Comparison of ENCODE assay signal across 8 mouse cellular contexts in the genomic region with DNA sequence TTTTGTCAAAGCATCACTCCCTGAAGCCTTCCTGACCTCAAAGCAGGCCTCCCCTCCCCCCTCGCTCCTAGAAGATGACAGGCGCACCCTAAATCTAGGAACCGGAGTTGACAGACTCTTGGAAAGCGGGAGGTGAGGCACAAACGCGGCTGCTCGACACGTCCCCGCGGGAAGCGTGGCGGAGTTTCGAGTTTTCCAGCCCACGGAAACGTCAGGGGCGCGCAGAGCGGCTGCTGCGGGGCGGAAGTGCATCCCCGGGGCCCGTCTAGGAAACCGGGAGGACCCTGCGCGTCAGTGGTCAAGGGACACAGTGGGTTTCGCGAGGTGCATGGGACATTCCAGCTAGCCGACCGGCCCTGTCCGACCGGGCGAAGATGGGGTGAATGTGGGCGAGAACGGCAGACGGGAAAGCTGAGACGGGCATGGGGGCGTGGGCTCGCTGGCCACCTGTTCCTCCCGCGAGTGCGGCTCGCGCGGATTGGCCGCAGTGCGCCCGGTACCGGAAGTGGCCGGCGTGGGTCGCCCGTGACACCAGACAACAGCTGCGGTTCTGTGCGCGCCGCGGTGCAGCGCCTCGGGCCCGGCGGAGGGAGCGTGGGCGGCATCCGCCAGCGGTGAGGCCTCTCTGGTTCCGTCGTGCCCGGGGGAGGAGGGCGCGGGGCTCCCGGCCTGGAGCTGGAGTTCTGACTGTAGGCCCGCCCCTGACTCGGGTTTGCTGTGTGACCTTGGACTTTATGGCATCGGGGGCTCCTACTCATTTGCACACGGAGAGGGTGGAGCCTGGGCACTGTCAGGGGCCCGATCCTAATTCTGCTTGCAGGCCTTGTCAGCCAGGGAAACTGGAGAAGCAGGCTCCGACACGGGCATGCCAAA. TPM values are rescaled to one million over a fixed set of nuclear protein-coding genes. Genes with fewer than 3 reads are reported as not detected.
DNase-seq lines count a peak whose midpoint lies in the region; ATAC-seq and TF ChIP-seq lines count a peak whose summit lies in the region.

Gene Zfp3 (plus strand): TSS at position 274 of the 873 bp plus-strand sequence.

- in situ Hi-C loops in ES-E14 (cut with MboI; ENCODE audit: low sequenced_read_pairs in 2 of 2, unreplicated experiment in 2 of 2), result no loop called here

- peak within 1 kb of the TSS; percentile 63 for H3K4me2 ChIP-seq in forebrain, embryonic 16.5 days (ENCODE audit: low read length)
- peak within 1 kb of the TSS; percentile 82 for H3K4me2 ChIP-seq in lung, embryonic 14.5 days

- no peaks in the 10 kb centered on the region for H3K27me3 ChIP-seq in forebrain, embryonic 16.5 days (replicated peaks; ENCODE audit: control insufficient read depth, insufficient read depth, low read length)
- no peaks in the 10 kb centered on the region for H3K27me3 ChIP-seq in lung, embryonic 14.5 days (ENCODE audit: insufficient read depth, low read length)

- H3K9ac ChIP-seq in ES-E14 (ENCODE audit: insufficient read depth, low read depth, low read length, poor library complexity, severe bottlenecking), result peak within 1 kb of the TSS; percentile 79
- peak within 1 kb of the TSS; percentile 89 for H3K9ac ChIP-seq in forebrain, embryonic 16.5 days (replicated peaks; ENCODE audit: low read depth, low read length)
- H3K9ac ChIP-seq in lung, embryonic 14.5 days, result peak within 1 kb of the TSS; percentile 75

- ATAC-seq in forebrain, embryonic 16.5 days, result peak; percentile 88
- ATAC-seq in lung, embryonic 14.5 days (ENCODE audit: insufficient read depth), result peak; percentile 85

- H3K4me3 ChIP-seq in ES-E14 (ENCODE audit: insufficient read depth in 1 of 2, low read depth in 1 of 2, low read length in 2 of 2, poor library complexity in 1 of 2, severe bottlenecking in 1 of 2), result peak within 1 kb of the TSS; percentile 77 to 97
- H3K4me3 ChIP-seq in forebrain, embryonic 16.5 days (replicated peaks; ENCODE audit: low read length), result peak within 1 kb of the TSS; percentile 88
- H3K4me3 ChIP-seq in lung, embryonic 14.5 days (ENCODE audit: low read depth, low read length), result peak within 1 kb of the TSS; percentile 69
- H3K4me3 ChIP-seq in olfactory bulb, adult 2 months (ENCODE audit: insufficient read depth, low read depth, low read length), result peak within 1 kb of the TSS; percentile 71

- under 1% methylated on average over 74 of the region's 78 CpGs for whole genome bisulfite sequencing in forebrain, embryonic 16.5 days
- WGBS in lung, embryonic 14.5 days, result under 1% methylated on average over 78 of the region's 78 CpGs
- under 1% methylated on average over 78 of the region's 78 CpGs for WGBS in olfactory bulb, adult 2 months

- no peaks in the 10 kb centered on the region for H3K9me3 ChIP-seq in ES-E14 (ENCODE audit: control insufficient read depth, insufficient read depth, low read depth, low read length)
- H3K9me3 ChIP-seq in forebrain, embryonic 16.5 days (ENCODE audit: control insufficient read depth, low read length), result no peaks in the 10 kb centered on the region
- no peaks in the 10 kb centered on the region for H3K9me3 ChIP-seq in lung, embryonic 14.5 days (ENCODE audit: low read depth, low read length)

- intact Hi-C loops in heart, postnatal 36 days (cut with DNase I), result no loop called here

- H3K36me3 ChIP-seq in ES-E14 (ENCODE audit: control insufficient read depth, insufficient read depth, low read length, poor library complexity, severe bottlenecking), result no peaks in the 10 kb centered on the region
- H3K36me3 ChIP-seq in forebrain, embryonic 16.5 days (ENCODE audit: control insufficient read depth, insufficient read depth), result no peaks in the 10 kb centered on the region; the same call in 1 of the 2 replicates
- peaks cover 4% of the 10 kb centered on the region; the same call in 1 of the 2 replicates for H3K36me3 ChIP-seq in lung, embryonic 14.5 days (ENCODE audit: insufficient read depth)

- peak within 1 kb of the TSS; percentile 7; the same call in 1 of the 2 replicates for H3K27ac ChIP-seq in ES-E14 (ENCODE audit: insufficient read depth, low read depth, low read length, poor library complexity, severe bottlenecking)
- peak within 1 kb of the TSS; percentile 69 for H3K27ac ChIP-seq in forebrain, embryonic 16.5 days (ENCODE audit: low read length)
- H3K27ac ChIP-seq in lung, embryonic 14.5 days (ENCODE audit: low read depth), result peak within 1 kb of the TSS; percentile 75
- peak within 1 kb of the TSS; percentile 66 for H3K27ac ChIP-seq in olfactory bulb, adult 2 months (ENCODE audit: insufficient read depth, low read depth, low read length)

- H3K4me1 ChIP-seq in ES-E14 (ENCODE audit: control insufficient read depth in 2 of 2, insufficient read depth in 2 of 2, low read length in 2 of 2, poor library complexity in 1 of 2), result 0 out of 4 replicates have a peak, but pooled peaks cover 0 to 3% of the 10 kb centered on the region in 2 experiments
- H3K4me1 ChIP-seq in forebrain, embryonic 16.5 days (replicated peaks; ENCODE audit: control insufficient read depth, insufficient read depth, low read length), result peaks cover 15% of the 10 kb centered on the region
- H3K4me1 ChIP-seq in lung, embryonic 14.5 days (ENCODE audit: insufficient read depth), result no peaks in the 10 kb centered on the region
- H3K4me1 ChIP-seq in olfactory bulb, adult 2 months (ENCODE audit: control insufficient read depth, insufficient read depth, low read length), result peaks cover 6% of the 10 kb centered on the region

- DNase-seq in ES-E14 (ENCODE audit: low read depth, low spot score), result peak; percentile 45
- peak; percentile 81 to 86 for DNase-seq in cerebellum, adult 18-20 months
- DNase-seq in heart, postnatal 36 days, result peak; percentile 73 to 83
- peak; percentile 73 to 77 for DNase-seq in layer of hippocampus, adult 8-10 months (ENCODE audit: low spot score in 2 of 2)
- DNase-seq in lung, embryonic 14.5 days, result peak; percentile 70
- peak; percentile 73 to 78 for DNase-seq in thymus, adult 18-20 months

- peak; percentile 42; the same call in 1 of the 2 replicates for TF ChIP-seq POLR2A in olfactory bulb, adult 2 months (IDR thresholded peaks at IDR 0.05; ENCODE audit: insufficient read depth, low read depth, low read length)

- TF ChIP-seq CTCF in lung, embryonic 14.5 days (IDR thresholded peaks at IDR 0.05; ENCODE audit: low read depth), result no peak
- no peak for TF ChIP-seq CTCF in olfactory bulb, adult 2 months (IDR thresholded peaks at IDR 0.05; ENCODE audit: insufficient read depth, low read depth, low read length)

TF ChIP-seq in ES-E14, 5 proteins besides CTCF, POLR2A, EP300 and RAD21:
- TF ChIP-seq ZC3H11A (IDR thresholded peaks at IDR 0.05; ENCODE audit: borderline replicate concordance, low read depth, low read length) (no peak), MAFK (IDR thresholded peaks at IDR 0.05; ENCODE audit: insufficient read depth, low read depth, low read length) (no peak), HCFC1 (IDR thresholded peaks at IDR 0.05; ENCODE audit: borderline replicate concordance, insufficient read depth, low read length) (no peak; the same call in 1 of the 2 replicates), ZNF384 (IDR thresholded peaks at IDR 0.05; ENCODE audit: low read depth, low read length) (no peak), CHD2 (IDR thresholded peaks at IDR 0.05; ENCODE audit: low read depth, low read length) (no peak)
TF ChIP-seq in ES-E14: peak in this region for 0.

RNA-seq across cellular contexts. Expression of gene Zfp3, which starts in this region (rescaled TPM):
- total RNA-seq in ES-E14 (2012; rRNA removed), result 1.4 and 2.1 TPM in 2 replicates
- polyA plus RNA-seq in forebrain, embryonic 16.5 days (2015; fragmentation: Nextera tagmentation; extraction: Ambion mirVana), result 18.2 and 18.9 TPM in 2 replicates
- 1 to 10 TPM; 6.5 to 6.7 TPM for total RNA-seq in heart, postnatal 36 days (2021)
- total RNA-seq in layer of hippocampus, adult 8-10 months (2022), result 10 to 100 TPM; 20.4 to 23.8 (median 22.2) TPM
- 4.0 and 4.2 TPM in 2 replicates for polyA plus RNA-seq in lung, embryonic 14.5 days (2014; fragmentation: Nextera tagmentation; extraction: Ambion mirVana)
- polyA plus RNA-seq in olfactory bulb, adult 2 months (2012; ENCODE audit: insufficient read depth, insufficient read length, low replicate concordance, missing spikeins), result not detected in 2 replicates

Comparison
In these comparisons a context has a peak if more than half of its experiments do, and no peak if none do; other contexts are left out.
1. Peak in every context shown above with its lines: DNase-seq, ATAC-seq, H3K4me3 ChIP-seq and H3K27ac ChIP-seq.
2. H3K27ac ChIP-seq: peak in every context shown above with its lines; median percentile 75 in lung, embryonic 14.5 days; 69 in forebrain, embryonic 16.5 days; 66 in olfactory bulb, adult 2 months; 7 in ES-E14.